Comparison of ENCODE assay signal across 9 mouse cellular contexts in the genomic region with DNA sequence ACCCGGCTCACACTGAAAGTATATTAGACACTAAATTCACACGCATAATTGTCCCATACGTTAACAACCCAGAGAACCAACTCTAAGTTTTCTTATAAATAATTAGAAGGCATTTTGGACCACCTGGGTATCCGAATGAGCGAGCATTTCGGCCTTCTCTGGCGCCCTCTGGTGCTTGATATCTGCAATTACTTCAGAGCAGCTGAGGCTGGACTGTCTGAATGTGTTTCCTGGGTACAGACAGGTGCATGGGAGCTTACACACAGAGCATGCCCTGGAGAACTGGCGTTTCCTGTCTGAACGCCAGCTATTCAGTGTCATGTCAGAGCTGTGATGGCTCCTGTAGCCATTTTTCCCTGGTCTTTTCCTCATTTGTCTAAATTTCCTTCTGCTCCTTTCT. TPM values are rescaled to one million over a fixed set of nuclear protein-coding genes. Genes with fewer than 3 reads are reported as not detected.
DNase-seq lines count a peak whose midpoint lies in the region; TF ChIP-seq lines count a peak whose summit lies in the region.
"Had no signal": no experiment of that assay in that cellular context is flagged by ENCODE, and none has a peak within 500 bp of the region (broad histone marks: within the 10 kb centered on the region; RNA-seq: fewer than 3 reads in every experiment).

No protein-coding gene starts in this region.

- peak; percentile 95 for TF ChIP-seq CTCF in left cerebral cortex, adult 2 months (IDR thresholded peaks at IDR 0.05)
- peak; percentile 79 to 90 (median 84) for TF ChIP-seq CTCF in MEL (IDR thresholded peaks at IDR 0.05 in 2 of 3, conservative IDR thresholded peaks at IDR 0.05 in 1 of 3; ENCODE audit: control insufficient read depth in 1 of 3, insufficient read depth in 1 of 3, low read depth in 2 of 3, low read length in 3 of 3, poor library complexity in 1 of 3, severe bottlenecking in 1 of 3)

- peaks cover 8% of the 10 kb centered on the region for H3K79me2 ChIP-seq in MEL (ENCODE audit: control insufficient read depth, insufficient read depth, low read length, poor library complexity)

- H3K27me3 ChIP-seq in MEL (ENCODE audit: control insufficient read depth in 1 of 2, insufficient read depth in 2 of 2, low read length in 2 of 2) = no peaks in the 10 kb centered on the region
- H3K27me3 ChIP-seq in limb, embryonic 10.5 days (ENCODE audit: low read depth, poor library complexity, severe bottlenecking) = peaks cover 70% of the 10 kb centered on the region

- TF ChIP-seq RAD21 in MEL (IDR thresholded peaks at IDR 0.05; ENCODE audit: low read depth, low read length) = peak; percentile 45

- H3K9ac ChIP-seq in MEL (ENCODE audit: control insufficient read depth, low read depth, low read length, poor library complexity, severe bottlenecking) = peak overlapping the region; percentile 57

- DNase-seq in left cerebral cortex, adult 2 months (ENCODE audit: extremely low spot score in 1 of 2, low spot score in 2 of 2) = peak; percentile 59 to 66
- DNase-seq in left cerebral cortex, adult 8-10 months (ENCODE audit: low spot score in 2 of 2) = no peak
- peak; percentile 78 for DNase-seq in MEL (ENCODE audit: low read depth, low spot score)
- peak; percentile 54 for DNase-seq in cerebellum, adult 8-10 months
- DNase-seq in gastrocnemius, postnatal 25 days = peak; percentile 23
- DNase-seq in limb, embryonic 10.5 days (ENCODE audit: low spot score) = peak; percentile 68
- DNase-seq in natural killer cell, adult 2 months (ENCODE audit: low spot score in 2 of 2) = peak; percentile 56 to 68
- DNase-seq in thymus, postnatal 36 days = peak; percentile 63 to 64

- H3K4me1 ChIP-seq in MEL (ENCODE audit: control insufficient read depth in 1 of 2, insufficient read depth in 2 of 2, low read length in 2 of 2) = peaks cover 0 to 11% of the 10 kb centered on the region in 2 experiments; a peak in 1 of 4 replicates
- peaks cover 10% of the 10 kb centered on the region for H3K4me1 ChIP-seq in limb, embryonic 10.5 days

- no peak for TF ChIP-seq POLR2A in MEL (IDR thresholded peaks at IDR 0.05; ENCODE audit: control insufficient read depth in 1 of 2, insufficient read depth in 1 of 2, low read depth in 1 of 2, low read length in 2 of 2, poor library complexity in 1 of 2)

- no peak for TF ChIP-seq EP300 in MEL (IDR thresholded peaks at IDR 0.05; ENCODE audit: low read depth in 1 of 2, low read length in 2 of 2)

- H3K27ac ChIP-seq in left cerebral cortex, adult 2 months = no peak overlapping the region
- H3K27ac ChIP-seq in MEL (ENCODE audit: control insufficient read depth, low read depth, low read length) = no peak overlapping the region
- no peak overlapping the region for H3K27ac ChIP-seq in limb, embryonic 10.5 days

- no peak overlapping the region for H3K4me3 ChIP-seq in left cerebral cortex, adult 2 months
- H3K4me3 ChIP-seq in MEL (ENCODE audit: control insufficient read depth in 1 of 2, insufficient read depth in 1 of 2, low read depth in 2 of 2, low read length in 2 of 2) = peak overlapping the region; percentile 28 to 50
- H3K4me3 ChIP-seq in limb, embryonic 10.5 days = no peak overlapping the region
- H3K4me3 ChIP-seq: myocyte had no signal

- no peaks in the 10 kb centered on the region for H3K9me3 ChIP-seq in MEL (replicated peaks; ENCODE audit: insufficient read depth, low read length)
- H3K9me3 ChIP-seq in limb, embryonic 10.5 days (replicated peaks) = no peaks in the 10 kb centered on the region

- 6% methylated on average over 9 of the region's 9 CpGs for WGBS in limb, embryonic 10.5 days

- intact Hi-C loops in left cerebral cortex, adult 2 months (cut with DNase I) = loop anchor here (1.0 to 10.0 kb wide), 3 partner anchors 138 to 630 kb away; no protein-coding TSS in a partner anchor

- peaks cover 0 to 4% of the 10 kb centered on the region in 2 experiments; a peak in 1 of 4 replicates for H3K36me3 ChIP-seq in MEL (ENCODE audit: control insufficient read depth in 1 of 2, insufficient read depth in 2 of 2, low read length in 2 of 2)
- no peaks in the 10 kb centered on the region for H3K36me3 ChIP-seq in limb, embryonic 10.5 days

TF ChIP-seq in MEL, 35 proteins besides CTCF, POLR2A, EP300 and RAD21:
- TF ChIP-seq RCOR1 (IDR thresholded peaks at IDR 0.05; ENCODE audit: low read depth, low read length) (no peak), GATA1 (IDR thresholded peaks at IDR 0.05; ENCODE audit: low read depth, low read length) (no peak), E2F4 (IDR thresholded peaks at IDR 0.05; ENCODE audit: borderline replicate concordance, low read depth, low read length) (no peak), TCF12 (IDR thresholded peaks at IDR 0.05; ENCODE audit: low read depth, low read length) (no peak), GABPA (IDR thresholded peaks at IDR 0.05; ENCODE audit: low read depth, low read length) (no peak), POLR2AphosphoS5 (IDR thresholded peaks at IDR 0.05; ENCODE audit: borderline replicate concordance, low read depth, low read length) (no peak), NRF1 (IDR thresholded peaks at IDR 0.05; ENCODE audit: insufficient read depth, low read depth, low read length, poor library complexity, severe bottlenecking) (peak; percentile 40; the same call in 1 of the 2 replicates), KAT2A (conservative IDR thresholded peaks at IDR 0.05; ENCODE audit: low read depth, low read length) (no peak), SIN3A (IDR thresholded peaks at IDR 0.05; ENCODE audit: low read length) (no peak), UBTF (IDR thresholded peaks at IDR 0.05; ENCODE audit: borderline replicate concordance, insufficient read depth, low read depth, low read length) (no peak), MEF2A (IDR thresholded peaks at IDR 0.05; ENCODE audit: extremely low read depth, insufficient replicate concordance, low read depth, low read length, poor library complexity, severe bottlenecking) (no peak), MAX (IDR thresholded peaks at IDR 0.05; ENCODE audit: low read length) (0 out of 2 replicates have a peak, but pooled peaks have one; percentile 36), TBP (IDR thresholded peaks at IDR 0.05; ENCODE audit: low read depth, low read length) (0 out of 2 replicates have a peak, but pooled peaks have one; percentile 26), JUND (IDR thresholded peaks at IDR 0.05; ENCODE audit: low read depth, low read length) (no peak), MYC (IDR thresholded peaks at IDR 0.05; ENCODE audit: low read depth, low read length) (0 out of 2 replicates have a peak, but pooled peaks have one; percentile 18), SMC3 (IDR thresholded peaks at IDR 0.05; ENCODE audit: low read depth, low read length) (peak; percentile 76), MXI1 (IDR thresholded peaks at IDR 0.05; ENCODE audit: low read depth, low read length) (peak; percentile 49), BHLHE40 (IDR thresholded peaks at IDR 0.05; ENCODE audit: borderline replicate concordance, low read depth, low read length) (no peak), ZMIZ1 (IDR thresholded peaks at IDR 0.05; ENCODE audit: low read depth, low read length) (no peak), NELFE (IDR thresholded peaks at IDR 0.05; ENCODE audit: low read depth, low read length) (no peak), ZC3H11A (IDR thresholded peaks at IDR 0.05; ENCODE audit: low read depth, low read length) (peak; percentile 41), ETS1 (IDR thresholded peaks at IDR 0.05; ENCODE audit: low read depth, low read length) (no peak), ZKSCAN1 (IDR thresholded peaks at IDR 0.05; ENCODE audit: low read depth, low read length) (no peak), MYB (IDR thresholded peaks at IDR 0.05; ENCODE audit: low read depth, low read length) (no peak), MAFK (IDR thresholded peaks at IDR 0.05; ENCODE audit: borderline replicate concordance, low read depth, low read length) (no peak), POLR2AphosphoS2 (IDR thresholded peaks at IDR 0.05; ENCODE audit: low read length) (no peak), CHD2 (IDR thresholded peaks at IDR 0.05; ENCODE audit: low read length) (no peak), MAZ (IDR thresholded peaks at IDR 0.05; ENCODE audit: low read depth, low read length) (no peak)

RNA-seq across cellular contexts. Expression of gene Htatip2, which starts 4.1 kb away (rescaled TPM):
- total RNA-seq in left cerebral cortex, adult 2 months (2021) = 10 to 100 TPM; 12.2 to 15.5 TPM
- 10 to 100 TPM; 15.7 to 19.3 (median 16.5) TPM for total RNA-seq in left cerebral cortex, adult 8-10 months (2022)
- 22.5 and 32.8 TPM in 2 replicates for total RNA-seq in MEL (2012; rRNA removed)
- 10 to 100 TPM in 1 of 2 experiments, not detected in 1; 37.8 TPM for polyA plus RNA-seq in MEL (2012; ENCODE audit: insufficient read depth in 1 of 2, insufficient read length in 2 of 2, low read depth in 1 of 2, low replicate concordance in 2 of 2, missing spikeins in 1 of 2)
- 1 to 10 TPM; 2.2 to 4.3 TPM for total RNA-seq in gastrocnemius, postnatal 25 days (2021)
- polyA plus RNA-seq in limb, embryonic 10.5 days (2016; fragmentation: Nextera tagmentation; extraction: Ambion mirVana) = 2.7 and 4.1 TPM in 2 replicates

RNA-seq across cellular contexts. Expression of gene Prmt3, which starts 23.4 kb away (rescaled TPM):
- 10 to 100 TPM; 33.5 to 37.3 TPM for total RNA-seq in left cerebral cortex, adult 2 months (2021)
- total RNA-seq in left cerebral cortex, adult 8-10 months (2022) = 10 to 100 TPM; 27.8 to 37.7 (median 30.8) TPM
- total RNA-seq in MEL (2012; rRNA removed) = 72.6 and 73.9 TPM in 2 replicates
- 10 to 100 TPM; 62.5 to 63.7 TPM for polyA plus RNA-seq in MEL (2012; ENCODE audit: insufficient read depth in 1 of 2, insufficient read length in 2 of 2, low read depth in 1 of 2, low replicate concordance in 2 of 2, missing spikeins in 1 of 2)
- total RNA-seq in gastrocnemius, postnatal 25 days (2021) = 10 to 100 TPM; 10.5 to 12.2 TPM
- polyA plus RNA-seq in limb, embryonic 10.5 days (2016; fragmentation: Nextera tagmentation; extraction: Ambion mirVana) = 61.2 and 67.7 TPM in 2 replicates

Comparison
In these comparisons a context has a peak if more than half of its experiments do, and no peak if none do; other contexts are left out.
1. DNase-seq: peak in left cerebral cortex, adult 2 months (2 of 2), MEL (single experiment), cerebellum, adult 8-10 months (single experiment), gastrocnemius, postnatal 25 days (single experiment), limb, embryonic 10.5 days (single experiment), natural killer cell, adult 2 months (2 of 2) and thymus, postnatal 36 days (2 of 2); none in left cerebral cortex, adult 8-10 months (0 of 2).
2. H3K4me3 ChIP-seq: peak in MEL (2 of 2); none in left cerebral cortex, adult 2 months (single experiment) and limb, embryonic 10.5 days (single experiment).